Mouse (Mus musculus) spleen, adult 12 weeks (tissue): ENCODE data around the gene Tceal3.
"Not testable (repeated sequence)": the region's sequence is repeated elsewhere in the genome, so short reads cannot be mapped to it uniquely, and the experiment has no call there.

Source experiments
- DNase-seq: peaks from one replicate; pipeline ENCODE4 v3.0.0; 2022; ENCODE audit warnings: low spot score

Gene Tceal3

GRCm38 (mm10) chrX:136707446-136708167, 117.0 kb downstream of the Tceal3 start, which contains the start of gene Tceal1:
Tceal1 (plus strand) TSS chrX:136707982.
- no peak for DNase-seq

DNA sequence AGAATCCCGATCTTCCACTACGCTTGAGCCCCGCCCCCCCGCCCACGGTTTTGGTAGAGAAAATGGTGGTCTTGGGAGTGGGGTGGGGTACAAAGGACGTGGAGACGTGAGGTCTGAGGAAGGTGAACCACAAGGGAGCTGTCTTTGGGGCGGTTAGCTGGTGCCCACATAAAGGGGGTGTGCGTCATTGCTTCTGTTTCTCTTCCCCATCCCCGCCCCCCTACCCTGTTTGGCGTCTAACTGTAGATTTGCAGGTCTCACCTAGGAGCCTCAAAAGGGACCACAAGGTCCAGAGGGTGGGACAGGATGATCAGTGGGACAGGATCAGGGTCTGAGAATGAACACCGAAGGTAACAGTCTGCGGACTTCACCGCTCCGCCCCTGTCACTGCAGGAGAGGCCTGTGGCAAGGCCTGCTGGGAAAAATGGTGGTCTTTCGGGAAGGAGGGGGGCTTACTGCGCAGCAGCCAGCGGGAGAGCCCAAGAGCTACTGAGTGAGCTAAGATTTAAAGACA, 117.6 kb downstream of the Tceal3 start:
- no peak for DNase-seq

DNA sequence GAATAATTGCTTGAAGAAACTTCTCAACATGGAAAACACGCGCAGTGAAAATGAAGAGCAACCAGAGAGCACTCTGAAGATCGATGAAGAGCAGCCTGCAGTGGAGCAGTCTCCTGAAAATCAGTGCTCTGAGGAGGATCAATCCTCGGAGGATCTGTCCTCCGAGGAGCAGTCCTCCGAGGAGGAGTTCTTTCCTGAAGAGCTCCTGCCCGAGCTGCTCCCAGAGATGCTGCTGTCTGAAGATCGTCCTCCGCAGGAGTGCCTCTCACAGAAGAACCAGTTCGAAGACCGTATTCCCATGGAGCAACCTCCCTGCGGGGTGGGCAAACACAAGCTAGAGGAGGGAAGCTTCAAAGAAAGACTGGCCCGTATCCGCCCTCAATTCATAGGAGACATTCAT, 118.1 kb downstream of the Tceal3 start:
- no peak for DNase-seq

- not testable (repeated sequence) for DNase-seq
Observed at GRCm38 (mm10) chrX:136714742-136715474, 124.3 kb downstream of the Tceal3 start.
